8 mouse cellular contexts compared by ENCODE assay signal in genomic region chr5:150431286-150431685, GRCm38 (mm10).
A peak's percentile ranks its signal among the peaks of the same experiment; 100 is the strongest.
DNase-seq lines count a peak whose midpoint lies in the region; ATAC-seq and TF ChIP-seq lines count a peak whose summit lies in the region.

No protein-coding gene starts in this region.

- WGBS in hindbrain, postnatal 0 days: 97% methylated on average over 7 of the region's 7 CpGs
- WGBS in hindbrain, embryonic 13.5 days: 96% methylated on average over 7 of the region's 7 CpGs
- 97% methylated on average over 7 of the region's 7 CpGs for WGBS in thymus, adult 2 months

- H3K27ac ChIP-seq in hindbrain, postnatal 0 days: no peak overlapping the region
- H3K27ac ChIP-seq in hindbrain, embryonic 13.5 days: no peak overlapping the region
- H3K27ac ChIP-seq in thymus, adult 2 months (ENCODE audit: control insufficient read depth, insufficient read depth, low read length): no peak overlapping the region

- no peaks in the 10 kb centered on the region for H3K4me1 ChIP-seq in hindbrain, postnatal 0 days (ENCODE audit: insufficient read depth, low read length)
- H3K4me1 ChIP-seq in hindbrain, embryonic 13.5 days (replicated peaks): no peaks in the 10 kb centered on the region
- H3K4me1 ChIP-seq in thymus, adult 2 months (replicated peaks; ENCODE audit: control insufficient read depth, insufficient read depth, low read length): no peaks in the 10 kb centered on the region

- peaks cover 57% of the 10 kb centered on the region for H3K36me3 ChIP-seq in hindbrain, postnatal 0 days (ENCODE audit: insufficient read depth, low read length)
- peaks cover 76% of the 10 kb centered on the region for H3K36me3 ChIP-seq in hindbrain, embryonic 13.5 days
- H3K36me3 ChIP-seq in thymus, adult 2 months (ENCODE audit: control insufficient read depth, insufficient read depth, low read length): no peaks in the 10 kb centered on the region

- no peak overlapping the region for H3K4me3 ChIP-seq in hindbrain, postnatal 0 days (ENCODE audit: low read length)
- no peak overlapping the region for H3K4me3 ChIP-seq in hindbrain, embryonic 13.5 days
- no peak overlapping the region for H3K4me3 ChIP-seq in thymus, adult 2 months (ENCODE audit: control insufficient read depth, insufficient read depth, low read length)

- H3K9me3 ChIP-seq in hindbrain, postnatal 0 days (ENCODE audit: low read length): no peaks in the 10 kb centered on the region
- H3K9me3 ChIP-seq in hindbrain, embryonic 13.5 days: peaks cover 3% of the 10 kb centered on the region; the same call in 1 of the 2 replicates

- H3K27me3 ChIP-seq in hindbrain, postnatal 0 days (ENCODE audit: insufficient read depth, low read length): no peaks in the 10 kb centered on the region
- H3K27me3 ChIP-seq in hindbrain, embryonic 13.5 days: no peaks in the 10 kb centered on the region
- no peaks in the 10 kb centered on the region for H3K27me3 ChIP-seq in thymus, adult 2 months (ENCODE audit: control insufficient read depth, insufficient read depth, low read length)

- DNase-seq in hindbrain, postnatal 0 days (ENCODE audit: low spot score): peak; percentile 47
- peak; percentile 37 for DNase-seq in thymus, adult 2 months
- DNase-seq in thymus, adult 18-20 months: no peak
- DNase-seq in induced T-regulatory cell, adult 2 months (ENCODE audit: low read depth): peak; percentile 53
- DNase-seq in MN1 (ENCODE audit: low spot score): no peak

- no peak for TF ChIP-seq POLR2A in thymus, adult 2 months (IDR thresholded peaks at IDR 0.05; ENCODE audit: control insufficient read depth, extremely low read depth, insufficient read depth, low read length, poor library complexity)

- no peak for ATAC-seq in hindbrain, postnatal 0 days
- no peak for ATAC-seq in hindbrain, embryonic 13.5 days (ENCODE audit: low FRiP score)
- no peak for ATAC-seq in erythroid progenitor cell, adult 5-6 weeks (replicated peaks; ENCODE audit: low FRiP score, poor library complexity, severe bottlenecking)
- ATAC-seq in inflammation-experienced regulatory T-cells, adult 6 months: no peak

- no peak overlapping the region for H3K9ac ChIP-seq in hindbrain, postnatal 0 days (replicated peaks; ENCODE audit: low read length)
- H3K9ac ChIP-seq in hindbrain, embryonic 13.5 days: no peak overlapping the region

- no peak overlapping the region for H3K4me2 ChIP-seq in hindbrain, postnatal 0 days (ENCODE audit: low read depth, low read length)
- no peak overlapping the region for H3K4me2 ChIP-seq in hindbrain, embryonic 13.5 days

- TF ChIP-seq CTCF in hindbrain, postnatal 0 days (IDR thresholded peaks at IDR 0.05; ENCODE audit: low read depth): peak; percentile 57
- TF ChIP-seq CTCF in thymus, adult 2 months (IDR thresholded peaks at IDR 0.05; ENCODE audit: borderline replicate concordance, control insufficient read depth, extremely low read depth, insufficient read depth, low read length, poor library complexity): no peak

Comparison
In these comparisons a context has a peak if more than half of its experiments do, and no peak if none do; other contexts are left out.
1. DNase-seq: peak in hindbrain, postnatal 0 days (single experiment), thymus, adult 2 months (single experiment) and induced T-regulatory cell, adult 2 months (single experiment); none in thymus, adult 18-20 months (0 of 2) and MN1 (single experiment).